In genomic region chr11:89611596-89611995, GRCm38 (mm10) we compare ENCODE assay signal across 31 mouse cellular contexts.
DNase-seq lines count a peak whose midpoint lies in the region; ATAC-seq lines count a peak whose summit lies in the region.
"Had no signal": no experiment of that assay in that cellular context is flagged by ENCODE, and none has a peak within 500 bp of the region (broad histone marks: within the 10 kb centered on the region; RNA-seq: fewer than 3 reads in every experiment).

No protein-coding gene starts in this region.

- no peak overlapping the region for H3K27ac ChIP-seq in embryonic facial prominence, embryonic 11.5 days (replicated peaks; ENCODE audit: low read depth, low read length)
- H3K27ac ChIP-seq: embryonic facial prominence, embryonic 15.5 days; forebrain, embryonic 13.5 days; hindbrain, embryonic 13.5 days; limb, embryonic 13.5 days; lung, embryonic 15.5 days; neural tube, embryonic 15.5 days had no signal

- ATAC-seq in embryonic facial prominence, embryonic 11.5 days (replicated peaks; ENCODE audit: insufficient number of reproducible peaks, low FRiP score, low TSS enrichment, low read depth): peak; percentile 84
- ATAC-seq: forebrain, embryonic 13.5 days; intestine, embryonic 16.5 days had no signal

- no peak overlapping the region for H3K4me3 ChIP-seq in embryonic facial prominence, embryonic 11.5 days (ENCODE audit: low read depth, low read length)
- H3K4me3 ChIP-seq: embryonic facial prominence, embryonic 15.5 days; forebrain, embryonic 13.5 days; heart, embryonic 12.5 days; hindbrain, embryonic 13.5 days; limb, embryonic 13.5 days; lung, embryonic 15.5 days; megakaryocyte, embryonic 14.5 days; neural tube, embryonic 15.5 days had no signal

- no peak overlapping the region for H3K4me2 ChIP-seq in embryonic facial prominence, embryonic 11.5 days (ENCODE audit: low read depth, low read length)
- H3K4me2 ChIP-seq: embryonic facial prominence, embryonic 15.5 days; forebrain, embryonic 13.5 days; heart, embryonic 12.5 days; hindbrain, embryonic 13.5 days; limb, embryonic 13.5 days; liver, embryonic 11.5 days; lung, embryonic 15.5 days; neural tube, embryonic 15.5 days had no signal

- H3K36me3 ChIP-seq in embryonic facial prominence, embryonic 11.5 days (replicated peaks; ENCODE audit: control insufficient read depth, insufficient read depth, low read depth, low read length): no peaks in the 10 kb centered on the region
- H3K36me3 ChIP-seq: embryonic facial prominence, embryonic 15.5 days; G1E; heart, embryonic 12.5 days; hindbrain, embryonic 13.5 days; limb, embryonic 13.5 days; lung, embryonic 15.5 days; neural tube, embryonic 15.5 days had no signal

- no peaks in the 10 kb centered on the region for H3K27me3 ChIP-seq in embryonic facial prominence, embryonic 11.5 days (ENCODE audit: control insufficient read depth, insufficient read depth, low read length)
- H3K27me3 ChIP-seq: CH12.LX; forebrain, embryonic 13.5 days; heart, embryonic 12.5 days; hindbrain, embryonic 13.5 days; lung, embryonic 15.5 days; megakaryocyte, embryonic 14.5 days; neural tube, embryonic 15.5 days had no signal

- peak; percentile 23 for DNase-seq in embryo, embryonic 10 days (ENCODE audit: low spot score)
- no peak for DNase-seq in embryo, embryonic 9.5 days (ENCODE audit: extremely low spot score)
- peak; percentile 76 for DNase-seq in ZHBTc4 (ENCODE audit: low read depth, low spot score)
- DNase-seq in embryonic facial prominence, embryonic 11.5 days (ENCODE audit: low spot score): peak; percentile 77
- DNase-seq in testis, postnatal 14 days (ENCODE audit: low spot score): peak; percentile 42
- no peak for DNase-seq in thymus, postnatal 14 days
- no peak for DNase-seq in kidney, adult 9 months
- DNase-seq: adrenal gland, postnatal 25 days; cerebellum, adult 11-12 months; cerebellum, postnatal 10 days; gastrocnemius, postnatal 36 days; heart, adult 18-20 months; heart, postnatal 4 days; kidney, adult 8-10 months; kidney, postnatal 10 days; lung, postnatal 36 days; midbrain, embryonic 14.5 days; retina, postnatal 1 day; right cerebral cortex, postnatal 25 days had no signal

- H3K4me1 ChIP-seq in embryonic facial prominence, embryonic 11.5 days (ENCODE audit: control insufficient read depth, insufficient read depth, low read length): no peaks in the 10 kb centered on the region
- H3K4me1 ChIP-seq: forebrain, embryonic 13.5 days; heart, embryonic 12.5 days; megakaryocyte, embryonic 14.5 days had no signal

- WGBS in embryonic facial prominence, embryonic 11.5 days: 36% methylated on average over 3 of the region's 3 CpGs

- H3K9me3 ChIP-seq in embryonic facial prominence, embryonic 11.5 days (replicated peaks; ENCODE audit: control insufficient read depth, low read length): no peaks in the 10 kb centered on the region
- H3K9me3 ChIP-seq: embryonic facial prominence, embryonic 15.5 days; forebrain, embryonic 13.5 days; heart, embryonic 12.5 days; hindbrain, embryonic 13.5 days; limb, embryonic 13.5 days; lung, embryonic 15.5 days; megakaryocyte, embryonic 14.5 days; neural tube, embryonic 15.5 days had no signal

- no peak overlapping the region for H3K9ac ChIP-seq in embryonic facial prominence, embryonic 11.5 days (replicated peaks; ENCODE audit: low read length)
- H3K9ac ChIP-seq: embryonic facial prominence, embryonic 15.5 days; forebrain, embryonic 13.5 days; heart, embryonic 12.5 days; hindbrain, embryonic 13.5 days; limb, embryonic 13.5 days; lung, embryonic 15.5 days; neural tube, embryonic 15.5 days had no signal

Comparison
In these comparisons a context has a peak if more than half of its experiments do, and no peak if none do; other contexts are left out.
1. DNase-seq: peak in embryo, embryonic 10 days (single experiment), ZHBTc4 (single experiment), embryonic facial prominence, embryonic 11.5 days (single experiment) and testis, postnatal 14 days (single experiment); none in embryo, embryonic 9.5 days (single experiment), thymus, postnatal 14 days (single experiment) and kidney, adult 9 months (single experiment).